Mouse (Mus musculus) forebrain, embryonic 14.5 days (tissue): ENCODE measurements around the gene Mslnl. TPM values are rescaled to one million over a fixed set of nuclear protein-coding genes. Genes with fewer than 3 reads are reported as not detected.
"Not testable (repeated sequence)": the region's sequence is repeated elsewhere in the genome, so short reads cannot be mapped to it uniquely, and the experiment has no call there.

Source experiments
- ATAC-seq: fragments of 200-750 bp; cut with Nextera tagmentation; 2 replicates; pipeline ENCODE4 v1.8.0; 2017; ENCODE audit warnings: mild to moderate bottlenecking, moderate library complexity
- DNase-seq: peaks from one replicate; pipeline ENCODE4 v3.0.0-alpha.2; 2015; ENCODE audit warnings: low spot score
- H3K27ac ChIP-seq: fragments of 300-500 bp; sonication (generic); 2 replicates; pipeline ENCODE4 v1.5.1; 2014; ENCODE audit warnings: low read depth, mild to moderate bottlenecking, control low read depth, low read length, moderate library complexity
- H3K27me3 ChIP-seq: fragments of 300-500 bp; sonication (generic); replicated peaks from 2 replicates; pipeline ENCODE4 v1.6.1; 2014; ENCODE audit warnings: low read length, control low read depth, mixed read lengths; ENCODE audit not compliant: control insufficient read depth, insufficient read depth
- H3K36me3 ChIP-seq: fragments of 300-500 bp; sonication (generic); 2 replicates; pipeline ENCODE4 v1.6.1; 2014; ENCODE audit warnings: low read length, control low read depth; ENCODE audit not compliant: control insufficient read depth, insufficient read depth
- H3K4me1 ChIP-seq: fragments of 300-500 bp; sonication (generic); 2 replicates; pipeline ENCODE4 v1.6.1; 2014; ENCODE audit warnings: antibody characterized with exemption, low read length, control low read depth; ENCODE audit not compliant: control insufficient read depth, insufficient read depth
- H3K4me2 ChIP-seq: fragments of 300-500 bp; sonication (generic); 2 replicates; pipeline ENCODE4 v1.6.1; 2014; ENCODE audit warnings: mild to moderate bottlenecking, control low read depth, low read length
- H3K4me3 ChIP-seq: fragments of 300-500 bp; sonication (generic); 2 replicates; pipeline ENCODE4 v1.5.1; 2014; ENCODE audit warnings: low read depth, low read length, control low read depth
- H3K9ac ChIP-seq: fragments of 300-500 bp; sonication (generic); 2 replicates; pipeline ENCODE4 v1.6.1; 2014; ENCODE audit warnings: mild to moderate bottlenecking, low read length, control low read depth, moderate library complexity
- H3K9me3 ChIP-seq: fragments of 300-500 bp; sonication (generic); replicated peaks from 2 replicates; pipeline ENCODE4 v1.6.1; 2016; ENCODE audit warnings: low read length, control low read depth, mixed read lengths; ENCODE audit not compliant: control insufficient read depth
- WGBS: fragments of 180-500 bp; shearing (Covaris S2); extraction: QIAGEN DNeasy Blood & Tissue Kit; methylation state at CpG from one replicate; pipeline ENCODE4 v1.1.7; 2014; 5-methylcytosine and 5-hydroxymethylcytosine counted together
- polyA plus RNA-seq: library from polyadenylated mRNA; unstranded; fragments of >200 nt; fragmentation: Nextera tagmentation; extraction: Ambion mirVana; gene quantifications from 2 replicates; pipeline ENCODE4 v1.2.1, GENCODE M21; 2014

The Mslnl gene
- polyA plus RNA-seq, 1 experiment from 2014 or later = not detected

DNA sequence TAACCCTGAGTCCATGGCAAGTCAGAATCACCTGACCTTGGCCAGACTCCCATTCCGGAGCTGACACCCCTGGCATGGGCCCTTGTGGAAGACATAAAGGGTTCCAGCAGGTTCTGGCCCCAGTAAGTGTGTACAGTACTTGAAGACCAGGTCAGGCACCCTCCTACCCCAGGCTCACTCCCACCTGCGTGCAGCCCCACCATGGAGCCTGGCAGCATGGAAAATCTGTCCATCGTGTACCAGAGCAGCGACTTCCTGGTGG lies 7.9 kb upstream of the Mslnl start:
- ATAC-seq (no peak; the same call in 1 of the 2 replicates), DNase-seq (no peak)
- Histone ChIP-seq H3K4me3 (peak overlapping the region; percentile 45), H3K27ac (no peak overlapping the region), H3K36me3 (peaks cover 16% of the 10 kb centered on the region), H3K4me2 (peak overlapping the region; percentile 84), H3K9me3 (no peaks in the 10 kb centered on the region), H3K9ac (peak overlapping the region; percentile 71), H3K4me1 (peaks cover 20% of the 10 kb centered on the region), H3K27me3 (no peaks in the 10 kb centered on the region)
- WGBS = 23% methylated on average over 4 of the region's 4 CpGs

- Histone ChIP-seq H3K27ac (no peak overlapping the region), H3K9ac (no peak overlapping the region), H3K9me3 (no peaks in the 10 kb centered on the region), H3K27me3 (no peaks in the 10 kb centered on the region), H3K4me1 (peaks cover 9% of the 10 kb centered on the region), H3K4me2 (no peak overlapping the region), H3K36me3 (peaks cover 14% of the 10 kb centered on the region), H3K4me3 (no peak overlapping the region)
- no peak for ATAC-seq
- 15% methylated on average over 2 of the region's 2 CpGs for WGBS
- peak; percentile 87 for DNase-seq
Observed at GRCm38 (mm10) chr17:25732082-25732481, 3.8 kb upstream of the Mslnl start.

DNA sequence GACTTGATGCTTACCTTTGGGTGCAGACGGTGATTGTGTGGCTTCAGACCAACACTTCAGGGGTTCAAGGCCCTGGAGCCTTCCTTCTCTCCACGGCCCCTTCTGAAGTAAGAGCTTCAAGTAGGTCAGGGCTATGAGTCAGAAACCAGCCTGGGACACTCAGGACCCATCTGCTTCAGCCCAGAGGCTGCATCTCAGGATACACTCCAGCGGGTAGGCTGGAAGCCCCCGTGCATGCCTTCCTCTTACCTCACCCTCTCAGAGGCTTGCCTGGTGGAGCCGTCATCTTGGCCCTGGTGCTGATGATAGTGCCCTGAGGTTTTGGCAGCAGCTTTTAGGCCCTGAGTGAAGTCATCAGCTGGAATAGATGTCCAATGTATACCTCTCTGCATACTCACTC lies 596 bp upstream of the Mslnl start:
- no peak overlapping the region for H3K27ac ChIP-seq
- peaks cover 8% of the 10 kb centered on the region for H3K36me3 ChIP-seq
- H3K9me3 ChIP-seq = no peaks in the 10 kb centered on the region
- no peaks in the 10 kb centered on the region for H3K27me3 ChIP-seq
- WGBS = 83% methylated on average over 5 of the region's 5 CpGs
- no peak overlapping the region for H3K4me3 ChIP-seq
- ATAC-seq (no peak), DNase-seq (no peak)
- H3K4me1 ChIP-seq = no peaks in the 10 kb centered on the region
- no peak overlapping the region for H3K9ac ChIP-seq
- H3K4me2 ChIP-seq = no peak overlapping the region

- no peak overlapping the region for H3K9ac ChIP-seq
- DNase-seq = no peak
- 79% methylated on average over 7 of the region's 7 CpGs for WGBS
- no peaks in the 10 kb centered on the region for H3K36me3 ChIP-seq
- no peaks in the 10 kb centered on the region for H3K27me3 ChIP-seq
- H3K9me3 ChIP-seq = no peaks in the 10 kb centered on the region
- no peak for ATAC-seq
- no peak overlapping the region for H3K27ac ChIP-seq
- no peak overlapping the region for H3K4me2 ChIP-seq
- no peak overlapping the region for H3K4me3 ChIP-seq
- H3K4me1 ChIP-seq = no peaks in the 10 kb centered on the region
Observed at GRCm38 (mm10) chr17:25738861-25739260, 3.0 kb downstream of the Mslnl start.

GRCm38 (mm10) chr17:25741471-25741870 lies 5.6 kb downstream of the Mslnl start:
- H3K36me3 ChIP-seq, H3K9me3 ChIP-seq, H3K9ac ChIP-seq, H3K4me3 ChIP-seq, H3K27me3 ChIP-seq, H3K4me1 ChIP-seq, ATAC-seq, H3K4me2 ChIP-seq, H3K27ac ChIP-seq, DNase-seq: not testable (repeated sequence)
- 68% methylated on average over 12 of the region's 12 CpGs for WGBS

DNA sequence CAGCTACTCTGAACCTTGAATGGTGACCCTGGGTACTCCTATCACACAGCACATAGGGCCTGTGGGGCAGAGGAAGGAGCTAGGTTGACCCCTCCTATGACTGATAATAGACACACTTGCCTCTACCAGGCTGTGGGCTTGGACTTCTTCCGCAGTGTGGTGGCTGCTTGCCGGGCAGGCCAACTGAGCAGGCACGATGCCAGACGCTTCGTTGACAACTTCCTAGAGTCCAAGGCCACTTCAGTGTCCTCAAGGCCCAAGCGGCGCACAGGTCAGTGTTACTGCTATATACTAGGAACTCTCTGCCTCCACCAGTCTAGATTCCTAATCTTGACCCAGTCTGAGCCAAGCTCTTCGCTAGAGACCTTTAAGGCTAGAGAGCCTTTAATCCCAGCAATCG lies 8.0 kb downstream of the Mslnl start:
- no peaks in the 10 kb centered on the region for H3K4me1 ChIP-seq
- H3K36me3 ChIP-seq = no peaks in the 10 kb centered on the region
- no peak overlapping the region for H3K4me3 ChIP-seq
- 94% methylated on average over 9 of the region's 9 CpGs for WGBS
- no peaks in the 10 kb centered on the region for H3K9me3 ChIP-seq
- ATAC-seq = no peak
- H3K27me3 ChIP-seq = no peaks in the 10 kb centered on the region
- no peak overlapping the region for H3K9ac ChIP-seq
- DNase-seq = no peak
- no peak overlapping the region for H3K27ac ChIP-seq
- H3K4me2 ChIP-seq = no peak overlapping the region

DNA sequence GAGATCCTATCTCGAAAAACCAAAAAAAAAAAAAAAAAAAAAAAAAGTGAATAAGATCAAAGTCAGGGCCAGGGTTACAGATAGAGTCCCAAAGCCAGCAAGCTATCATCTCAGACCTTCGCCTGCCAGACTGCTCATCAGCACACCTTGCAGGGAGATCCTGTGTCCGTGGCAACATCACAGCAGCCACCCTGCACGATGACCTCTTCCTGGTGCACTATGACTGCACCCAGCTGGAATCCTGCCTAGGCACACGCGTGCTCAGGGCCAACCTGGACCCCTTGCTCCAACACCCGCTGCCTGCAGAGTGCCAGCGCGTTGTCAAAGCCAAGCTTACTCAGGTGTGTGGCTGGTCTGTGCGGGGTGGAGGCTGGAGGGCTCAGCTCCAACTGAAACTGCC lies 8.5 kb downstream of the Mslnl start:
- Histone ChIP-seq H3K4me3 (no peak overlapping the region), H3K27me3 (no peaks in the 10 kb centered on the region), H3K36me3 (no peaks in the 10 kb centered on the region), H3K9me3 (no peaks in the 10 kb centered on the region), H3K4me2 (no peak overlapping the region), H3K9ac (no peak overlapping the region), H3K4me1 (no peaks in the 10 kb centered on the region), H3K27ac (no peak overlapping the region)
- ATAC-seq = no peak
- WGBS = 79% methylated on average over 10 of the region's 10 CpGs
- no peak for DNase-seq

DNA sequence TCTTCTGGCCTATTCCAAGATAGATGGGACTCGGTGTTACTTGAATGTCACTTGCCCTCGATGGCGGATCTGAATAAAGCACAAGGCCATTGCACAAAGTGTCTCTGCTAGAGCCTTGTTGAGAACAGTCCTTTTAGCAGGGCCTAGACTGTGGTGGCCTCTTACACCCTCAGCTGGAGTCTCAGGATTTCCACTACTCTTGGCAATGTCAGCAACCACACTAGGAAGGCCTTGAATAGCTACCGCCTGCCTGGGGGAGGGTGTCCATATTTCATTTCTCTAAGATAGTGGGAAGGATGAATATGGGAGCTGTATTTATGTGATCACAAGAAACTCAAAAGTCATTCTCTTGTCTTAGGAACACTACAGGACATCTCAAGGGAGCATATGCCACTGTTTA lies 12.4 kb downstream of the Mslnl start:
- H3K4me2 ChIP-seq = no peak overlapping the region
- no peak overlapping the region for H3K27ac ChIP-seq
- no peak overlapping the region for H3K9ac ChIP-seq
- H3K9me3 ChIP-seq = no peaks in the 10 kb centered on the region
- DNase-seq = no peak
- 97% methylated on average over 4 of the region's 4 CpGs for WGBS
- H3K27me3 ChIP-seq = no peaks in the 10 kb centered on the region
- H3K4me3 ChIP-seq = no peak overlapping the region
- no peaks in the 10 kb centered on the region for H3K36me3 ChIP-seq
- H3K4me1 ChIP-seq = no peaks in the 10 kb centered on the region
- ATAC-seq = no peak

DNA sequence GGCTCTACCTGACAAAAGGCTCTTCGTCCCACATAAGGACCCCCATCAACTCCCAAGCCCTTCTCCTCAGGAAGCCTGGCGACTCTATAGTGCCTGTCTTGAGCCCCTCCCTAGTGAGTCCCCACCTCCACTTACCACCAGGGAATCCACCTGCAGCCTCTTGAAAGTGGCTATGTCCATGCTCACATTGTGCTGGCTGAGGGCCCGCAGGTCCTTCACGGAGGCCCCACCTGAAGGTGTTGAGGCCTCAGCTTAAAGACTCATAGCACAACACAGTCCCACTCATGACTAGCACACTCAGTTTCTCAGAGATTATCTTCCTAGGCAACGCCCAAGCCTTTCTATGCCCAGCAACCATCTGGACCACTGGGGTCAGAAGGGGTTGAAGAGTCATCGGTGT lies 13.5 kb downstream of the Mslnl start:
- DNase-seq = no peak
- Histone ChIP-seq H3K27me3 (no peaks in the 10 kb centered on the region), H3K36me3 (no peaks in the 10 kb centered on the region), H3K4me2 (no peak overlapping the region), H3K9ac (no peak overlapping the region), H3K4me3 (no peak overlapping the region), H3K9me3 (no peaks in the 10 kb centered on the region), H3K4me1 (no peaks in the 10 kb centered on the region), H3K27ac (no peak overlapping the region)
- WGBS = 82% methylated on average over 6 of the region's 6 CpGs
- no peak for ATAC-seq

- no peak overlapping the region for H3K4me2 ChIP-seq
- DNase-seq = no peak
- H3K9ac ChIP-seq = no peak overlapping the region
- no peaks in the 10 kb centered on the region for H3K36me3 ChIP-seq
- no peaks in the 10 kb centered on the region for H3K4me1 ChIP-seq
- no peak overlapping the region for H3K27ac ChIP-seq
- no peak overlapping the region for H3K4me3 ChIP-seq
- WGBS = 36% methylated on average over 5 of the region's 5 CpGs
- no peak for ATAC-seq
- H3K27me3 ChIP-seq = no peaks in the 10 kb centered on the region
- H3K9me3 ChIP-seq = no peaks in the 10 kb centered on the region
Observed at GRCm38 (mm10) chr17:25751446-25751845, 15.6 kb downstream of the Mslnl start.
